Mouse (Mus musculus): ENCODE results near the gene Ppp4r3a.

- TF ChIP-seq CTCF (conservative IDR thresholded peaks at IDR 0.05 in 1 of 2, IDR thresholded peaks at IDR 0.05 in 1 of 2; ENCODE audit: low read depth in 2 of 2, low read length in 2 of 2) = no peak
- no peak for TF ChIP-seq EP300 (IDR thresholded peaks at IDR 0.05; ENCODE audit: low read length)
- peak; percentile 85 for TF ChIP-seq POLR2A (IDR thresholded peaks at IDR 0.05; ENCODE audit: low read depth, low read length)
- peak; percentile 85; the same call in 1 of the 2 replicates for TF ChIP-seq KAT2A (IDR thresholded peaks at IDR 0.05; ENCODE audit: insufficient replicate concordance, low read length)
- TF ChIP-seq USF1 (IDR thresholded peaks at IDR 0.05; ENCODE audit: low read depth, low read length) = no peak
- TF ChIP-seq ZKSCAN1 (IDR thresholded peaks at IDR 0.05; ENCODE audit: borderline replicate concordance, low read depth, low read length) = no peak
- peak; percentile 80 for TF ChIP-seq MAX (IDR thresholded peaks at IDR 0.05; ENCODE audit: low read length)
- peak; percentile 87 for TF ChIP-seq HCFC1 (IDR thresholded peaks at IDR 0.05; ENCODE audit: low read depth, low read length)
- TF ChIP-seq SIN3A (IDR thresholded peaks at IDR 0.05; ENCODE audit: low read length) = peak; percentile 84
These were observed at the start of gene Ppp4r3a for GRCm38 (mm10) chr12:101083076-101083838.
